Mouse (Mus musculus): ENCODE results near the gene Olfr10. TPM values are rescaled to one million over a fixed set of nuclear protein-coding genes. Genes with fewer than 3 reads are reported as not detected.

The Olfr10 gene
- polyA plus RNA-seq, 3 experiments from 2014 or later = not detected

- no peak for ATAC-seq
Measured at GRCm38 (mm10) chr11:49326726-49327125, 22.2 kb downstream of the Olfr10 start.

- no peak for ATAC-seq
Measured at GRCm38 (mm10) chr11:49329686-49330085, 25.1 kb downstream of the Olfr10 start.

DNA sequence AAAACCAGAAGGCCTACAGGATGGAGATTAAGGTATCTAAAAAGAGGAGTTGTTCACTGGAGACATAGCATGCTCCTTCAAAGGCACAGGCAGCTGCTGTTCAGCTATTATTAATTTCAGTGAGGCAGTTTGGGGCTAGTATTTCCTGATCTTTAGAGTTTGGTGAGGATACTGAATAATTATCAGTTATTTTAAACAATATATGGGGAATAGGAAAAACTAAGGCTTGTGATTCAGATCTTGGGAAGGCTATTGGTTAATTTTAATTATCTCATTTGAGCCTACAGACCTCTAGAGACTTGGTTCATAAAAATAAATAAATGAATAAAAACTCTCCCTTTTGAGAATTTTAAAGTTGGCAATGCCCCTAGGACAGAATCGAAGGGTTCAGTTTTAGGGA lies 30.3 kb downstream of the Olfr10 start, which contains the start of gene Olfr1390:
Gene Olfr1390, plus strand, starts transcription at position 301 of the 400 bp plus-strand sequence.
- no peak for ATAC-seq

DNA sequence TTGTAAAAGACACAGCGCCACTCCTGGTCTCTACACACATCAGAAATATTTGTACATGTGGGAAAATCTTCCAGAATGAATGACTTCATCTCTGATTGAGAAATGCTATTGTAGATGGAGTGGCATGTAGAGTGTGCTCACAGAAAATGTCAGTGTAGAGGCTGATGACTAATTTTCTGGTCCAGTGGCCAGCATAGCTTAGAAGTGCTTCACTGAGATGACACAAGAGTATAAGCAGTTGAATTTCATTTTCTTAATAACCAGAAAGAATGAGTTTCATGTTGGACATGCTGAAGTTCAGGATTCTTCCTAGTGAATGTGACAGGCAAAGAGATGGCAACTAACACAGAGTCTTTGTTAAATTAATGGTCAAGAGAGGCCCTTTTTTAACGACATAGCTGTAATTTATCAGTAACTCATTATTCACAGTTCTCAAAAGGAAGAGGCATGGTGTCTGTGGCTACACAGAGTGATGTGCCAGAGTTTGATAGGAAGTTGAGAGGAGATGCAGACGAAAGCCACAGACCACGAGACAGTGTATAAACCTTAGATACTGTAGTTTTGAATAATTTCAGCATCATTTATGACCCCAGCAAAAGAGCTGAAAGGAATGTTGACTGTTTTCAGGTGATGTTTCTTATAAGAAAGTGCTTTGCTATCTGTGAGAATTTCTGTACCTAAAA lies 32.8 kb downstream of the Olfr10 start:
- ATAC-seq = no peak

Other genes starting within 250 kb of the Olfr10 start
- gene Tgtp2, start 240.5 kb upstream of the Olfr10 start, polyA plus RNA-seq (2017; shearing (Covaris generic)) = 100 to 1,000 TPM; 344 to 542 (median 352) TPM
- gene Ifi47, start 228.2 kb upstream of the Olfr10 start, polyA plus RNA-seq (2017; shearing (Covaris generic)) = 100 to 1,000 TPM; 364 to 477 (median 416) TPM
- gene Olfr1396, start 189.9 kb upstream of the Olfr10 start, polyA plus RNA-seq (2017; shearing (Covaris generic)) = under 1 TPM in 2 of 3 experiments, not detected in 1; 0.67 to 0.74 TPM
- not detected for gene Olfr1395, start 162.5 kb upstream of the Olfr10 start, polyA plus RNA-seq (2017; shearing (Covaris generic))
- not detected for gene Olfr1394, start 150.4 kb upstream of the Olfr10 start, polyA plus RNA-seq (2017; shearing (Covaris generic))
- under 1 TPM in 1 of 3 experiments, not detected in 2; 0.39 TPM for gene Btnl9, start 117.6 kb upstream of the Olfr10 start, polyA plus RNA-seq (2017; shearing (Covaris generic))
- 10 to 100 TPM; 43.8 to 49.9 (median 49.6) TPM for gene Zfp62, start 101.4 kb upstream of the Olfr10 start, polyA plus RNA-seq (2017; shearing (Covaris generic))
- 10 to 100 TPM; 62.3 to 88.6 (median 70.5) TPM for gene Mgat1, start 60.5 kb upstream of the Olfr10 start, polyA plus RNA-seq (2017; shearing (Covaris generic))
- not detected for gene Olfr1393, start 26.4 kb upstream of the Olfr10 start, polyA plus RNA-seq (2017; shearing (Covaris generic))
- not detected for gene Olfr1392, start 19.5 kb upstream of the Olfr10 start, polyA plus RNA-seq (2017; shearing (Covaris generic))
- gene Olfr1391, start 18.0 kb downstream of the Olfr10 start, polyA plus RNA-seq (2017; shearing (Covaris generic)) = not detected
- under 1 TPM in 1 of 3 experiments, not detected in 2; 0.12 TPM for gene Olfr1390, start 30.4 kb downstream of the Olfr10 start, polyA plus RNA-seq (2017; shearing (Covaris generic))
- not detected for gene Olfr1389, start 118.3 kb downstream of the Olfr10 start, polyA plus RNA-seq (2017; shearing (Covaris generic))
- gene Olfr1388, start 131.9 kb downstream of the Olfr10 start, polyA plus RNA-seq (2017; shearing (Covaris generic)) = under 1 TPM in 1 of 3 experiments, not detected in 2; 0.15 TPM
- gene Olfr1387, start 150.6 kb downstream of the Olfr10 start, polyA plus RNA-seq (2017; shearing (Covaris generic)) = not detected
- not detected for gene Olfr1386, start 160.3 kb downstream of the Olfr10 start, polyA plus RNA-seq (2017; shearing (Covaris generic))
- gene Olfr1385, start 184.3 kb downstream of the Olfr10 start, polyA plus RNA-seq (2017; shearing (Covaris generic)) = under 1 TPM in 2 of 3 experiments, not detected in 1; 0.10 to 0.35 TPM
- not detected for gene Olfr1384, start 202.0 kb downstream of the Olfr10 start, polyA plus RNA-seq (2017; shearing (Covaris generic))
- not detected for gene Olfr1383, start 214.9 kb downstream of the Olfr10 start, polyA plus RNA-seq (2017; shearing (Covaris generic))
- gene Olfr1382, start 223.5 kb downstream of the Olfr10 start, polyA plus RNA-seq (2017; shearing (Covaris generic)) = not detected
- not detected for gene Olfr1381, start 238.7 kb downstream of the Olfr10 start, polyA plus RNA-seq (2017; shearing (Covaris generic))

All from inflammation-experienced regulatory T-cells, adult 6 months (primary cell).